Mouse (Mus musculus) cerebellum, adult 2 months (tissue): ENCODE results near the gene Kctd17.
A peak's percentile ranks its signal among the peaks of the same experiment; 100 is the strongest.

Source experiments
- CTCF ChIP-seq: fragments of 200-500 bp; IDR thresholded peaks from 2 replicates; pipeline ENCODE4 v1.5.1; 2011; ENCODE audit warnings: low read depth, mild to moderate bottlenecking, control low read depth, low read length, moderate library complexity, borderline replicate concordance; ENCODE audit not compliant: insufficient read depth
- POLR2A ChIP-seq: fragments of 200-500 bp; IDR thresholded peaks from 2 replicates; pipeline ENCODE4 v1.6.1; 2011; ENCODE audit warnings: low read length, control low read depth, borderline replicate concordance; ENCODE audit not compliant: insufficient read depth

- TF ChIP-seq POLR2A (peak; percentile 71), CTCF (no peak)
Measured at GRCm38 (mm10) chr15:78428391-78429138, at the start of gene Kctd17.
